Mouse (Mus musculus) adrenal gland, postnatal 36 days (tissue): ENCODE results near the gene Asns. TPM values are rescaled to one million over a fixed set of nuclear protein-coding genes. Genes with fewer than 3 reads are reported as not detected.
"Not testable (repeated sequence)": the region's sequence is repeated elsewhere in the genome, so short reads cannot be mapped to it uniquely, and the experiment has no call there.

ENCODE experiments used
- DNase-seq, 2 experiments: peaks; one replicate each; pipeline ENCODE4 v3.0.0; 2021; ENCODE audit warnings: mixed read lengths in 1 of 2
- total RNA-seq, 2 experiments: library from RNA; stranded (reverse); gene quantifications; 2 replicates each; pipeline ENCODE4 v1.2.3; 2021

The Asns gene
- total RNA-seq, 2 experiments from 2014 or later = 41.6 to 84.6 TPM

DNA sequence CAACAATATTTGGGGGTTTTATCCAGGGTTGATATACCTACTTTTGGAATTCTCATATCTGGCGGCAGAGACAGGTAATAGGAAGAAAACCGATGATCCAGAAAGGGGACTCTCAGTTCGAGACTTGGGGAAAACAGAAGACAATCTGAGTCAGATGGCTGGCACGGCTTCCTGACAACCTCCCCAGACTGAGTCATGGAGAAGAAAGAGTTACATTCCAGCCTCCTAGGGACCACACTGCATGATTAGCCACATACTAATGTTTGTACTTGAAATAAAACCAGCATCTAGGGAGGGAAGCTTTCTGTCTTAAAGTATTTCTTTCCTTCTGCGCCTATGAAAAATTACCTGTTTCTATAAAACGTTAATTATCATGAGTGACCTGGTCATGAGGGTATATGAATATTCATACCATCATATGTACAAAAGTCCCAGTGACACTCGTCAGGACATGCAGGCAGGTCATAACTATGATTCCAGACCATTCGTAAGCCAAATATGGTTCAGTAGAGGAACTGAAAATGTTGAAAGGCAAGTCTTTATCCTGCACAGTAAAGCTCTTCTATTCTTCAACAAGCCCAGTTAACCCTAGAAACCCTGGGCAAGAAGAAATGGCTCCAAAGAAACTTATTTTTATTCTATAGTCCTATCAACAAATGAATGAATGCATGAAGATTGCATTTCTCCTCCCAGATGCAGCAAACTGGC, 16.7 kb downstream of the Asns start:
- DNase-seq = no peak

- DNase-seq = no peak
Measured at GRCm38 (mm10) chr6:7672438-7673253, 20.4 kb downstream of the Asns start.

DNA sequence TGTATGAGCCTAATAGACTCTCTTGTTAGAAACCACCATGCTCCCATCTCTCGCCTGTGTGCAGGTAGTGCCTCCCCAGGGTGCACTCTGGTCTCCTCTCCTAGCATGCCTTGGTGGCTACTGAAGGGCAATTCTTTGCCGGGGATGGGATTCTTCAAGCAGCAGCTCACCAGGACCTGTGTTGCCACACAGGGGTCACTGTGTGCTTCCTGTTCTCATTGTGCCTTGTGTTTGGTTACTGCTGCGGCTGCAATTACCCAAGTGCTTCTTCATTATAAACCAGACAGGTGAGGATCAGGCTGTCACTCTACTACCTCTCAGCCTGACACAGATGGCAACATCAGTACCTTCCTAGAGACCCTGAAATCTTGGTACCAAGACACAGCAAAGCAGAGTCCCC, 21.6 kb downstream of the Asns start:
- no peak for DNase-seq

GRCm38 (mm10) chr6:7670588-7670987, 22.5 kb downstream of the Asns start:
- DNase-seq = no peak

DNA sequence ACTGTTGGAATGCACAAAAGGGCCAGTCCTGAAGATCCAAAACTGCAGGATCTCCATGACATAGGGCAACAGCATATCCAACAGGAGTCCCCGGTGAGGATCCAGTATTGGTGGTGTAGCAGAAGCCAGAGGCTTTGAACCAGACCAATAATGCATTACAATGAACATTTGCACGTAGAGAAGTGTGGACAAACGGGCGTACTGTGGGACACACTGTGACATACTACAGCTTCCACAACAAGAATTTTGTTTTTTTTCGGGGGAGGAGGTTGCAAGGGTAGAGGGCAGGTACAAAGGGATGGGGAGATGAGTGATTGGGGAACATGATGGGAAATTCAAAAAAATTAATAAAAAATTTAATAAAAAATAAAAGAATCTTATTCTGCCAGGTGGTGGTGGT, 23.3 kb downstream of the Asns start:
- DNase-seq = no peak

GRCm38 (mm10) chr6:7668332-7668731, 24.7 kb downstream of the Asns start:
- DNase-seq = no peak

DNA sequence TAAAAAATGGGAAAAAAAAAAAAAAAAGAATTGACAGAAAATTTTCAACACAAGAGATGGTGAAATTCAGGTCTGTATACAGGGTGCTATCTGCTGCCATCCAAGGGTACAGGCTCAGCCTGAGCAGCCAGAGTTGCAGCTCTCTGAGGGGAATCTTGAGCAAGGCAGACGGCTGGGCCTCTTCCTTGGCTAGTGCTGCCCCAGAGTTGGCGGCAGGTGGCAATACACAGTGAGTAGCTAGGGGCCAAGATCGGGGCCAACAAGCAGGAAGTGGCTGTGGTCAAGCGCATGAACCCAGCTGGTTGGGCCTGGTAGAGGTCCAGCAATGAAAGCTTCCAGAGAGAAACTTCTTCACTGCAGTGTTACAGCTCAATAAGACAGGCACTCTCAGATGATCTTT, 27.2 kb downstream of the Asns start:
- DNase-seq = not testable (repeated sequence)

DNA sequence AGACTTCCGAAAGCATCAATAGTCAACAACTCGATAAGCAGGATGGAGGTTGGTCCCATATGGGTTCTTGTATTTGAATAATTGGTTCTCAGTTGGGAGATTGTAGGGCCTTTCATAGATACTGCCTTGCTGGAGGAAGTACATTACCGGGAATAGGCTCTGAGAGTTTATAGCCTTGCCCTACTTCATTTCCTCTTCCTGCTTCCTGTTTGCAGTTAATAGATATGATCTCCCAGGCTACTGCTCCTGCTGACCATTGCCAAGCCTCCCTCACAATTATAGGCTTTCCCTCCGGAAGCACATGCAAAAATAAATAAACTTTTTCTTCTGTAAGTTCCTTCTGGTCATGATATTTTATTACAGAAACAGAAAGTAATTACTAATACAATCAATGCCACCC, 31.6 kb downstream of the Asns start:
- no peak for DNase-seq

DNA sequence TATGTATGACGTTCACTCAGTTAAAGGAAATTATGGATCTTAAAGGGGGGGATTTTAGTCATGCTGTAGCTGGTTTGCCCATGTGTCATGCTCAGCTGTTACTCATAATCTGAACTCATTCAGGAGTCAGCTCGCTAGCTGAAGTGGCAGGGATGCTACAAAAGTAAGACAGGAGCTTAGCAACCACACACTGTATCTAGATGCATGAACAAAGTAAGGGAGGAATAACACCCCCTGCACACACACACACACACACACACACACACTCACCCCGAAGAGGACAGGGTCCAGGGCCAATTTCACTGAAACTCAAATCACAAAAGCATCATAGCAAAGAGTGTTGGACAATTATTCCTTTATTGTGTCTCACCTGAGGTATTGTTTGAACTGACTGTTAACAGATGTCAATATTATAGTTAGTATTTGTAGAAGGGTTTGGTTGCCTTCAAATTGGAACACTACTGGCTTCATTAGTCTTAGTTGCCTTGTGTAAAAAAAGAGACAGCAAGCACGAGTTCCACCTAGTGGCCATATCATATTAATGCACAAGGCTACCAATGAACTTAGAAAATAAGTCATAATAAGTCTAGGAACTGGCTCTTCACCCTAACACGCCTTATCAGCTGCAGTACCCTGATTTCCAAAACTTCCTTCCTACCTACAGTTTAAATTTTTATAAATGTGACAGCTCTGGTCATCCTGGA, 32.5 kb downstream of the Asns start:
- DNase-seq = peak in 1 of 2 experiments; percentile 14

- no peak for DNase-seq
Measured at GRCm38 (mm10) chr6:7656601-7657000, 36.5 kb downstream of the Asns start.

GRCm38 (mm10) chr6:7648458-7648857, 44.6 kb downstream of the Asns start:
- no peak for DNase-seq

Other genes with a start within 250 kb of the Asns start
- under 1 TPM; 0.23 to 0.33 TPM for gene Tac1, start 138.4 kb downstream of the Asns start, total RNA-seq
- gene C1galt1, start 151.6 kb upstream of the Asns start, total RNA-seq = 10 to 100 TPM; 24.4 to 54.9 TPM